Mouse (Mus musculus) 3T3-L1 (cell line): ENCODE results near the gene Ipo7.

Source experiments
- DNase-seq: peaks from one replicate; pipeline ENCODE4 v3.0.0-alpha.2; 2015; ENCODE audit warnings: low read depth, low spot score

Gene Ipo7

GRCm38 (mm10) chr7:110100854-110101253, 82.8 kb downstream of the Ipo7 start:
- no peak for DNase-seq

- no peak for DNase-seq
These were observed 83.2 kb downstream of the Ipo7 start for GRCm38 (mm10) chr7:110101266-110101665.

GRCm38 (mm10) chr7:110105041-110105440, 87.0 kb downstream of the Ipo7 start:
- no peak for DNase-seq
